Comparison of ENCODE assay signal across 20 mouse cellular contexts in the genomic region with DNA sequence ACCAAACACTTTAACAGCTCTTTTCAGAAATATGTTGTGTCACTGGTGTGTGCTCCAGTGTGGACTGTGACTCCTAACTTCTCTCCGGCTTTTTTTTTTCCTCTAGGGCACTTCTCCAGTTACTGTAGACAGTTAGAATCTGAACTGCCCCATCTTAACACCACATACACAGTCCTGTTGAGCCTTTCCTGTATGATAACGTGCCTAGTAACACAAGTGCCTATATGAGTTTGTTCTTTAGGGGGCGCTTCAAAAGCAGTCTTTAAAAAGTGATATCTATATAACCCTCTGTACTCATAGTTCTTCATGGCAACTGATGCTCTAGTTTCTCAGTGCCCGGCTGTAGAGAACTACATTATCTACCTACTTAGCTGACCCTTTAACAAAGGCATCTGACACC. TPM values are rescaled to one million over a fixed set of nuclear protein-coding genes. Genes with fewer than 3 reads are reported as not detected.
DNase-seq lines count a peak whose midpoint lies in the region; ATAC-seq and TF ChIP-seq lines count a peak whose summit lies in the region.
"Had no signal": no experiment of that assay in that cellular context is flagged by ENCODE, and none has a peak within 500 bp of the region (broad histone marks: within the 10 kb centered on the region; RNA-seq: fewer than 3 reads in every experiment).

No protein-coding gene starts in this region.

- no peaks in the 10 kb centered on the region for H3K4me1 ChIP-seq in stomach, postnatal 0 days (replicated peaks; ENCODE audit: control insufficient read depth, insufficient read depth)
- H3K4me1 ChIP-seq in liver, postnatal 0 days (ENCODE audit: insufficient read depth), result peaks cover 2% of the 10 kb centered on the region; the same call in 1 of the 2 replicates
- H3K4me1 ChIP-seq: embryonic facial prominence, embryonic 12.5 days; forebrain, embryonic 12.5 days; heart, embryonic 12.5 days; hindbrain, embryonic 10.5 days had no signal

- H3K27ac ChIP-seq in stomach, postnatal 0 days (replicated peaks), result no peak overlapping the region
- H3K27ac ChIP-seq in liver, postnatal 0 days (ENCODE audit: low read depth), result no peak overlapping the region
- H3K27ac ChIP-seq: embryonic facial prominence, embryonic 12.5 days; forebrain, embryonic 12.5 days; hindbrain, embryonic 10.5 days; hindbrain, embryonic 14.5 days had no signal

- H3K4me3 ChIP-seq in stomach, postnatal 0 days (ENCODE audit: low read depth, low read length), result no peak overlapping the region
- H3K4me3 ChIP-seq in liver, postnatal 0 days (ENCODE audit: low read depth, low read length), result no peak overlapping the region
- H3K4me3 ChIP-seq: embryonic facial prominence, embryonic 12.5 days; forebrain, embryonic 12.5 days; heart, embryonic 12.5 days; hindbrain, embryonic 10.5 days had no signal

- ATAC-seq in common myeloid progenitor, adult 5-6 weeks (replicated peaks; ENCODE audit: low read depth, poor library complexity, severe bottlenecking), result 0 out of 2 replicates have a peak, but pooled peaks have one; percentile 52
- no peak for ATAC-seq in stomach, postnatal 0 days (ENCODE audit: low FRiP score, low TSS enrichment)
- ATAC-seq in liver, postnatal 0 days, result no peak
- ATAC-seq: CD4-positive, CD25-positive, alpha-beta regulatory T cell, adult 4 months; forebrain, embryonic 16.5 days had no signal

- H3K36me3 ChIP-seq in stomach, postnatal 0 days (ENCODE audit: control insufficient read depth, insufficient read depth, low read length), result no peaks in the 10 kb centered on the region
- no peaks in the 10 kb centered on the region for H3K36me3 ChIP-seq in liver, postnatal 0 days (replicated peaks; ENCODE audit: insufficient read depth, low read length)
- H3K36me3 ChIP-seq: embryonic facial prominence, embryonic 12.5 days; forebrain, embryonic 12.5 days; heart, embryonic 12.5 days; hindbrain, embryonic 10.5 days had no signal

- DNase-seq in thymus, postnatal 14 days, result peak; percentile 10
- DNase-seq in thymus, adult 18-20 months, result no peak
- DNase-seq in CD4-positive helper T cell, adult 2 months (ENCODE audit: low read depth, low spot score), result peak; percentile 14
- no peak for DNase-seq in stomach, postnatal 0 days (ENCODE audit: low spot score)
- DNase-seq in liver, postnatal 0 days, result no peak
- DNase-seq in B cell, adult 2 months, result no peak
- DNase-seq in gastrocnemius, postnatal 25 days, result no peak
- DNase-seq: adrenal gland, adult 2 months; adrenal gland, postnatal 25 days; cerebellum, adult 2 months; cerebellum, postnatal 10 days; gastrocnemius, postnatal 10 days had no signal

- TF ChIP-seq EP300 in stomach, postnatal 0 days (optimal IDR thresholded peaks at IDR 0.05), result no peak
- TF ChIP-seq EP300 in liver, postnatal 0 days (IDR thresholded peaks at IDR 0.05; ENCODE audit: low read depth), result no peak

- 69% methylated on average over 4 of the region's 4 CpGs for WGBS in stomach, postnatal 0 days
- WGBS in liver, postnatal 0 days (ENCODE audit: insufficient replicate concordance), result 48% methylated on average over 4 of the region's 4 CpGs

- no peaks in the 10 kb centered on the region for H3K9me3 ChIP-seq in stomach, postnatal 0 days (ENCODE audit: control insufficient read depth, low read length)
- H3K9me3 ChIP-seq in liver, postnatal 0 days (ENCODE audit: low read length), result no peaks in the 10 kb centered on the region
- H3K9me3 ChIP-seq: embryonic facial prominence, embryonic 12.5 days; forebrain, embryonic 12.5 days; heart, embryonic 12.5 days; hindbrain, embryonic 10.5 days had no signal

- no peaks in the 10 kb centered on the region for H3K27me3 ChIP-seq in stomach, postnatal 0 days (ENCODE audit: control insufficient read depth, insufficient read depth, low read length)
- no peaks in the 10 kb centered on the region for H3K27me3 ChIP-seq in liver, postnatal 0 days (ENCODE audit: insufficient read depth, low read length)
- H3K27me3 ChIP-seq: embryonic facial prominence, embryonic 12.5 days; forebrain, embryonic 12.5 days; heart, embryonic 12.5 days had no signal

- H3K4me2 ChIP-seq in stomach, postnatal 0 days (replicated peaks; ENCODE audit: low read depth), result no peak overlapping the region
- H3K4me2 ChIP-seq in liver, postnatal 0 days (ENCODE audit: low read depth, low read length), result no peak overlapping the region
- H3K4me2 ChIP-seq: embryonic facial prominence, embryonic 12.5 days; forebrain, embryonic 12.5 days; heart, embryonic 12.5 days; hindbrain, embryonic 14.5 days had no signal

- peak; percentile 10; the same call in 1 of the 2 replicates for TF ChIP-seq CTCF in stomach, postnatal 0 days (IDR thresholded peaks at IDR 0.05; ENCODE audit: low read depth)
- TF ChIP-seq CTCF in liver, postnatal 0 days (IDR thresholded peaks at IDR 0.05; ENCODE audit: low read depth), result no peak

- no peak overlapping the region for H3K9ac ChIP-seq in stomach, postnatal 0 days (ENCODE audit: low read length)
- H3K9ac ChIP-seq in liver, postnatal 0 days (replicated peaks), result no peak overlapping the region
- H3K9ac ChIP-seq: embryonic facial prominence, embryonic 12.5 days; forebrain, embryonic 12.5 days; heart, embryonic 12.5 days; hindbrain, embryonic 14.5 days had no signal

RNA-seq across cellular contexts. Expression of a gene that starts 27.3 kb away (rescaled TPM):
- 1.2 and 3.2 TPM in 2 replicates for total RNA-seq in common myeloid progenitor, adult 5-6 weeks (2017)
- 4.1 and 5.4 TPM in 2 replicates for polyA plus RNA-seq in stomach, postnatal 0 days (2015; fragmentation: Nextera tagmentation; extraction: Ambion mirVana)
- polyA plus RNA-seq in liver, postnatal 0 days (2015; fragmentation: Nextera tagmentation; extraction: Ambion mirVana), result 2.4 and 2.8 TPM in 2 replicates
- total RNA-seq in gastrocnemius, postnatal 25 days (2021), result under 1 TPM; 0.64 to 0.70 TPM

RNA-seq across cellular contexts. Expression of a gene that starts 27.9 kb away (rescaled TPM):
- 149 and 213 TPM in 2 replicates for total RNA-seq in common myeloid progenitor, adult 5-6 weeks (2017)
- 12.5 and 12.9 TPM in 2 replicates for polyA plus RNA-seq in stomach, postnatal 0 days (2015; fragmentation: Nextera tagmentation; extraction: Ambion mirVana)
- 9.3 and 10.8 TPM in 2 replicates for polyA plus RNA-seq in liver, postnatal 0 days (2015; fragmentation: Nextera tagmentation; extraction: Ambion mirVana)
- 10 to 100 TPM; 42.7 to 45.2 TPM for total RNA-seq in gastrocnemius, postnatal 25 days (2021)

Comparison
In these comparisons a context has a peak if more than half of its experiments do, and no peak if none do; other contexts are left out.
1. DNase-seq: peak in thymus, postnatal 14 days (single experiment) and CD4-positive helper T cell, adult 2 months (single experiment); none in thymus, adult 18-20 months (0 of 2), stomach, postnatal 0 days (single experiment), liver, postnatal 0 days (single experiment), B cell, adult 2 months (0 of 2) and gastrocnemius, postnatal 25 days (single experiment).